Mouse (Mus musculus) myocyte (in vitro differentiated cells): ENCODE results near the gene Cars2.

Experiments
- CEBPB ChIP-seq: IDR thresholded peaks from 2 replicates; pipeline ENCODE4 v1.6.1; 2011; ENCODE audit warnings: mild to moderate bottlenecking, moderate library complexity; ENCODE audit not compliant: poor library complexity, insufficient read depth, severe bottlenecking
- MAX ChIP-seq: IDR thresholded peaks from one replicate; pipeline ENCODE4 v1.6.1; 2011; ENCODE audit warnings: low read depth, mild to moderate bottlenecking, control low read depth
- POLR2A ChIP-seq: IDR thresholded peaks from one replicate; pipeline ENCODE4 v1.6.1; 2011; ENCODE audit warnings: low read depth, mild to moderate bottlenecking, control low read depth, moderate library complexity; ENCODE audit not compliant: insufficient read length
- TCF3 ChIP-seq: IDR thresholded peaks from one replicate; pipeline ENCODE4 v1.6.1; 2011; ENCODE audit warnings: low read depth, control low read depth; ENCODE audit not compliant: insufficient read length
- USF1 ChIP-seq: IDR thresholded peaks from one replicate; pipeline ENCODE4 v1.6.1; 2011; ENCODE audit warnings: low read depth, mild to moderate bottlenecking, control low read depth, moderate library complexity

- TF ChIP-seq USF1 (no peak), TCF3 (no peak), POLR2A (no peak), CEBPB (no peak), MAX (no peak)
Observed at GRCm38 (mm10) chr8:11557424-11557767, 6.8 kb upstream of the Cars2 start.
